Mouse (Mus musculus) embryo, embryonic 9.5 days (tissue): ENCODE measurements at regions not wholly inside any gene's neighbourhood (a gene's known extent, or its start where the extent isn't known, plus 50 kb on each side); places are given as distances from the start of the nearest gene placed in this dataset.

Experiments used
- DNase-seq: peaks from one replicate; pipeline ENCODE4 v3.0.0-alpha.2; 2017; ENCODE audit errors: extremely low spot score

DNA sequence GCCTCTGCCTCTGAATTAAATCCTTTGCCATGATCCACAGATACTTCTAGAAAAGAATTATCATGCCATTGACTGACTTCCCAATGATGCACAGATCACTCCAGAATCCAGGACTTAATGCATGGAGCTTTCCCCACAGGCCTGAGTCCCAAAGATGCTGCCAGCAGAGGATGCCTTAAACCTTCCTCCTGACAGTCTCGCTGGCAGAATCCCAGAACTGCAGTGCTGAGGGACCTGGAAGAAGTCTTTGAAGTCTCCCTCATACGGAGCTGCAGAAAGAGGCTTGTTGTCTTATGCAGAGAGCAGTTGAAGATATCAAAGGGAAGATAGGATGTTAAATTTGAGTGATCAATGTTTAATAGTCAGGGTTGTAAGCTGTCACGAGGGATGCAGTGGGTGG lies 233.8 kb upstream of the Zmiz1 start:
- no peak for DNase-seq

- DNase-seq, result peak; percentile 71
These were observed 232.7 kb upstream of the Zmiz1 start for GRCm38 (mm10) chr14:25226155-25226839.

DNA sequence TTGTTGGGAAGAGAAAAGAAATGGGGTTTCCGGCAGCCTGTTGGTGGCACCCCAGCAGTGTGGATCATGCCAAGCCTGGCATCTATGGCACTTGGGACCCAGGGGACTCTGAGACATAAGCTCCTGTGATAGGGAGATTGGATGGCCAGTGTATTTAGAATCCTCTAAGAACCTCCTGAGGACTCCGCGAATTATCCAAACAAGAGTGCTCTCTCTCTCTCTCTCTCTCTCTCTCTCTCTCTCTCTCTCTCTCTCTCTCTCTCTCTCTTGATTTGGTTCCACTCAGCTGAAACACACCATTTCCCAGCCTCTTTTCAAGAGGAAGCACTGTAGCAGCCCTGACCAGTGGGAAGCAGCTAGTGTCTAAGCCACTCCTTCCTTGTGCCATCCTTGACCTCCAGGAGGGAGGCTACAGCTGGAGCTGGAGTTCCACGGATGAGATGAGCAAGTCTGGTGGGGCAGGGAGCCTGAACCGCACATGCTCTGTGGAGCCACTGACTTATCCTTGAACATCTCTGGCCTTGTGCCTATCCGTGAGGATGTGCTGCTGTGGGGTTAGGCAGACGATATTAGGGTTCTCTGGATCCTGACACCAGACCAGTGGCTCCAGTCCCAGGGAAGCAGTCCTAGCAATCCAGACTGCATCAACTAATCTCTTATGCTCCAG lies 232.0 kb upstream of the Zmiz1 start:
- peak; percentile 34 for DNase-seq

DNA sequence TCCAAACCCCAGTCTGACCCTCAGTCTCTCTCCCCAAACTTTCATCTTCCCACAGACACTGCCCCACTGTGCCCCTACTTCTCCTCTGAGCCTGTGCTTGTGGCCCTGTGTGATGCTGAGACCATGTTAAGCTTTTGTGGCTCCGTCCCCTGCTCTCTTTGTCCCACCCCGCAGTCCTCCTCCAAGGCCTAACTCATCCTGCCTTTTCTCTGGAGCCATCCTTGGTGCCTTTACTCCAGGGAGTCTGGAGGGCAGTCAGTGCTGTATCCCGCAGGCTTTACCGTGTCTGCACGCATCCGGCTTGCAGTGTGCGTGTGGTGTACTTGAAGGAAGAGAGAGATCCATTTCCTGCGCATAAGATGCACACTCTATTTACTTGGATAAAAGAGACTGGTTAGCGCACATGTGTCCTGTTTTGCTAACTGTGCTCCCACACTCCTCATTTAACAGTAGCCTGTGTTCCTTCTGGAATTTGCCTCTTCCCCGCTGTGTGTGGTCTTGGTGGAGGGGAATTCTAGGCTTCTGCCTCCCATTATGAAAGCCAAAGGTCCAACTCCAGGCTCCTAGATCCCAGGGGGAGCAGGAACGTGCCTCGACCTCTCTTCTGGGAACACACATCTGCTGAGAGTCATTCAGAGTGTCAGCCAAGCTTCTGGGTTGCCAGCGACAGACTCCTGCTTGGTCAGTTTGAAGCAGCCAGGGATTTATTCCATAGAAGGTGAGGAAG lies 230.5 kb upstream of the Zmiz1 start:
- no peak for DNase-seq

GRCm38 (mm10) chr14:25229569-25229968 lies 229.4 kb upstream of the Zmiz1 start:
- no peak for DNase-seq

- DNase-seq, result peak; percentile 56
These were observed 227.1 kb upstream of the Zmiz1 start for GRCm38 (mm10) chr14:25231881-25232280.

DNA sequence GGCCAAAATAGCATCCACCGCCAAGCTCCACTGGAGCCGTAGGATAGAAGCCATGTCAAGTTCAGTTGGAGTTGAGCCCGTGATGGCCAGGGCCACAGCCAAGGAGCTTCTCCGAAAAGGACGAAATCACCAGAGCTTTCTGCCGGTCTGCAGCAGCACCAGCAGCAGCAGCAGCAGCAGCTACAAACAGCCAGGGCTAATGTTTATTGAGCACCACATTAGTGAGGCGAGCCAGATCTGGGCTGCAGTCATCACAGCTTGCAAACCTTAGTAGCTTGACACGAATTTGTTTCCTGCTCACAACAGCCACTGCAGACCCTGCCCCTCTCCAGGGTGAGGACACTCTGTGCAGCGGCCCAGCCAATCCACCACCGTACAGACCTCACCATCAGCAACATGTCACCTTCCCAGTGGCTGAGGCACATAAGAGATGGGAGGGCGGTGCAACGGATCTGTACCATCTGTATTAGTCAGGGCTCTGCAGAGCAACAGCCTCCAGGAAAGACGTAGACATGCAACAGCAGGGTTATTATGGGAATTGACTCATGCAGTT lies 222.5 kb upstream of the Zmiz1 start:
- no peak for DNase-seq

GRCm38 (mm10) chr14:25239335-25239960 lies 219.5 kb upstream of the Zmiz1 start:
- DNase-seq, result no peak

- DNase-seq, result no peak
These were observed 216.2 kb upstream of the Zmiz1 start for GRCm38 (mm10) chr14:25242753-25243152.

DNA sequence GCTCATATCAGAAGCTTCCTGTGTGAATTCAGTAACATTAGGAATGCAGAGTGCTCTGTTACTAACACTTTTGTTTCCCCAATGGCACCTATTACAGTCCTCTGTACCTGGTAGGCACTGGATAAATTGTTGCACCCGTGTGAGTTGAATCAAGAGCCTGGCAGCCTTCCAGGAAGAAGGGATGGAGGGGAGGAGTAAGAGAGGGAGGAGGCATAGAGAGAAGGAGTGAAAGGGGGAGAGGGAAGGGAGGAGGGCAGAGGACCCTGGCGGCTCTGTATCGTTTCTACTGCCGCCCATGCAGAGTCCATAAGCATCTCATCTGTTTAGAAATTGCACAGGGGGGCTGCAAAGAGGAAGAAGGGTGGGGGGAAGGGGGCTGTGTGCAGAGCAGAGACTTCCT lies 215.7 kb upstream of the Zmiz1 start:
- no peak for DNase-seq

- DNase-seq, result no peak
These were observed 215.3 kb upstream of the Zmiz1 start for GRCm38 (mm10) chr14:25243698-25244097.

DNA sequence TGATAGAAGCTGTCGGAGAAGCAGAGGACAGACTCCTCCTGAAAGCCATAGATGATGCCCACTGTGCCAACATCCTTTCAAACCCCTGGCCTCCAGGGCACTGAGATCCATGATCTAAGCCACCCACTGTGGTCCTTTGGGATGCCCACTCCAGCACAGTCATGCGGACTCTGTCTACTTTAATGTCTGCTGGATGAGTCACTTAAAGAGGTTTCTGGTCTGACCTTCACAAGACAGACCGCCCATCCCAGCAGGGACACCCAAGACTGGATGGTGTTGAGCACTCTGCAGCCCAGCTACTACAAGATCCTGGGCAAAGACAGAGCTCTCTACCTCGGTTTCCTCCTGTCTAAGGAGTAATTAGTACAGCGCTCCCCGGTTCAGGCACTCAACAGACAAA lies 214.1 kb upstream of the Zmiz1 start:
- DNase-seq, result no peak

DNA sequence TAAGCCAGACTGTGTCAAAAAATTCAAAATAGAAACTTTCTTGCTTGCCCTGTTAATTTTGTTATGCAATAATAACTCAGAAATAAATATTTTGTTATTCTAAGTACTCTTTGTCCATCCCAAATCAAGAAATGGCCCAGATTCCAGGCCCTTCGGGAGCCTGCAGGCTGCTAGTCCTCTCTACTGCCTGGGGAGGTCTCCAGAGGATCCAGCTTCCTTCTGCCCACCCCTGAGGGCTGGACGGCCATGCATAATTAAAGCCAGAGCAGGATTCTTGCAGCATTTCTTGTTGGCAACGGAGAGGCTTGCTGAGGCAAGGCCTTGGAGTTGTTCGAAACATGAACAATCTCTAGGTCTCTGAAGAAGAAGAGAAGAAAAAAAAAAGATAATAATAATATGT lies 213.3 kb upstream of the Zmiz1 start:
- DNase-seq, result no peak

DNA sequence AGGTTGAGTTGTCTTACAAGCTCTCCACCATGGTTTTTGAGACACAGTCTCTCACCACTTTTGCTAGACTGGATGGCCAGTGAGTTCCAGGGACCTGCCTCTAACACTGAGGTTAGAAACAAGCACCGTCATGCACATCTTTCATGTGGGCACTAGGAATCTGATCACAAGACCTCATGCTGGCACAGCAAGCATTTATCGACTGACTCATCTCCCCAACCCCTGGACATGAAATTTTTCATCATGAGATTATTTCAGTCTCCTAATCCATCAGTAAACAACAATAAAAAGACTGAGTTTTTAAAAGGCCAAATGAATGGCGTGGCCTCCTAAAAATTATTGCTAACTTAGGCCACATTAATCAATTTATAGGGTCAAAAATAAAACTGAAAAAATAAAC lies 210.0 kb upstream of the Zmiz1 start:
- DNase-seq, result no peak

- no peak for DNase-seq
These were observed 205.8 kb upstream of the Zmiz1 start for GRCm38 (mm10) chr14:25253016-25253850.

- no peak for DNase-seq
These were observed 195.9 kb upstream of the Zmiz1 start for GRCm38 (mm10) chr14:25263121-25263520.

DNA sequence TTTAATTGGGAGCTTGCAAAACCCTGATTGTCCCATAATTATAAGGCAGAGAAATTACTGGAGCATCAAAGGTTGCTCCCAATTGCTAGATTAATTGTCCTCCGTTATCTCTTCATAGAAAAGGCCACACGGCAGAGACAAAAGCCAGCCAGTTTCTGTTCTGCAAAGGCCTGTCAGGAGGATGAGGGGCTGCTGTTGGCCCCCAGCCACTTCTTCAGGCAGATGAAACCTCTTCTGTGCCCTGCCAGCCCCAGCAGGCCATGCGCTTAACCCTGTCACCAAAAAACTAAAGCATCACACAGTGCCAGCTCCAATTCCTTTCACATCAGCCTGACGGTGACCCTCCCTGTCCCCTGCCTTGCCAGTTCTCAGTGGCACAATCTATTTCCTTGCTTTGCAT lies 192.1 kb upstream of the Zmiz1 start:
- no peak for DNase-seq

DNA sequence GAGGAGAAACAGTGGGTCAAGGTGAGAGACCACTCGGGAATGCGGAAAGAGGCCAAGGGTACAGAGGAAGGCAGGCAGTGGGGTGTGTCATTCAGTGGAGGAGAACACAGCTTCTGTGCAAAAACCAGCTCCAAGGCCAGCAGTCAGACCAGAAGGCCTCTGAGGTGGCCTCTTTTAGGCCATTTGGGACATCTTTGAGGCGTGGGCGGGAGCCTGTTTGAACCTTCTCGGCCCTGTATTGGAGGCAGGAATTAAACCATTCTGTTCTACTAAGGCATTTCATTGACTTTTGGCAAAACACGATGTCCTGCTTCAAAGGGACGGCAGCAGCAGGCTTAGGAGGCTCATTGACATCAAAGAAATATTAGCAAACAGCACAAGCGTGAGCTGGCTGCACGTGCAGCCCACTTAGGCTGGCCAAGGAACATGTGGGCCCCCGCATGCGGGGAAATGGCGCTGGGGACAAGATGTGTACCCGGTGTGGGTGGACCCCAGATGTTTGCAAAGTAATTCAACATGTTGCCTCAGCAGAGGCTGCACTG lies 190.8 kb upstream of the Zmiz1 start:
- no peak for DNase-seq

- DNase-seq, result no peak
These were observed 188.6 kb upstream of the Zmiz1 start for GRCm38 (mm10) chr14:25270227-25270876.

DNA sequence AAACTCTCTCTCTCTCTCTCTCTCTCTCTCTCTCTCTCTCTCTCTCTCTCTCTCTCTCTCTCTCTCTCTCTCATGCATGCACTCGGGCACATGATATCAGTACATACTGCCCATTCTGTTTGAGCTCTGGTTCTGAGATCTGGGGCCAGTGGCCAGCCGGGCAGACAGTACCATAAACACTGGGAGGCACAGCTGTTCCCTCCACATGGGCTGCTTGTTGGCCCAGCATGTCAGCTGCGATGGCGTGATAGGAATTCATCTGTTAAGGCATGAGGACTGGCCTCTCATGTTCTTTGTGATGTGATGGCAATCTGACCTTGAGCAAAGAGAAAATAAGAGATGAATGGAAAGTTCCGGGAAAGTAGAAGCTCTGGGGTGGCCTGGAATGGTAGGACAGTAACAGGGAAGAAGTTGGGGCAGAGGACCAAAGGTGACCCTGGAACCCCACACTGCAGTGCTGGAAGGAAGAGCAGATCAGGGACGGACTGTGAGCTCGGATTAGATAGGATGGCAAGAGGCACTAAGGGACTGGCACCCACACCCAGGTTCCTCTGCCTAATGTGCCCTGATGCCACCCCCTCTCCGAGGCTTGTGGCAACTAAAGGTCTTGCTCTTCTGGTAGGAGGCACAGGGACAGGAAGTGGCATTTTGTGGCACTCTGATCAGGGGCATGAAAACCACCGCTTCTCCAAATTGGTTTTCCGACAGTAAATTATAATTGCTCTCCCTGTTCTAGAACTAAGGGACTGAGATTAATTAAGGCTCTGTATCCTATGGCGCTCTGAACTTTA lies 186.4 kb upstream of the Zmiz1 start:
- no peak for DNase-seq
